Mouse (Mus musculus) hindbrain, embryonic 14.5 days (tissue): ENCODE measurements at regions not wholly inside any gene's neighbourhood (a gene's known extent, or its start where the extent isn't known, plus 50 kb on each side); places are given as distances from the start of the nearest gene placed in this dataset.
"Not testable (repeated sequence)": the region's sequence is repeated elsewhere in the genome, so short reads cannot be mapped to it uniquely, and the experiment has no call there.

ENCODE experiments used
- ATAC-seq: fragments of 200-750 bp; cut with Nextera tagmentation; 2 replicates; pipeline ENCODE4 v1.8.0; 2017; ENCODE audit warnings: moderate number of reproducible peaks, mild to moderate bottlenecking, moderate TSS enrichment, moderate library complexity; ENCODE audit not compliant: low FRiP score
- DNase-seq: peaks from one replicate; pipeline ENCODE4 v3.0.0-alpha.2; 2015; ENCODE audit warnings: low spot score
- H3K27ac ChIP-seq: fragments of 300-500 bp; sonication (generic); 2 replicates; pipeline ENCODE4 v1.5.1; 2014; ENCODE audit warnings: mild to moderate bottlenecking, moderate library complexity
- H3K27me3 ChIP-seq: fragments of 300-500 bp; sonication (generic); 2 replicates; pipeline ENCODE4 v1.6.1; 2014; ENCODE audit warnings: mild to moderate bottlenecking, low read length, mixed read lengths; ENCODE audit not compliant: control insufficient read depth, insufficient read depth
- H3K36me3 ChIP-seq: fragments of 300-500 bp; sonication (generic); replicated peaks from 2 replicates; pipeline ENCODE4 v1.6.1; 2014; ENCODE audit not compliant: control insufficient read depth, insufficient read depth
- H3K4me1 ChIP-seq: fragments of 300-500 bp; sonication (generic); replicated peaks from 2 replicates; pipeline ENCODE4 v1.6.1; 2014; ENCODE audit warnings: antibody characterized with exemption, low read length, mixed read lengths; ENCODE audit not compliant: control insufficient read depth, insufficient read depth
- H3K4me2 ChIP-seq: fragments of 300-500 bp; sonication (generic); replicated peaks from 2 replicates; pipeline ENCODE4 v1.6.1; 2014; ENCODE audit warnings: mild to moderate bottlenecking, moderate library complexity
- H3K4me3 ChIP-seq: fragments of 300-500 bp; sonication (generic); replicated peaks from 2 replicates; pipeline ENCODE4 v1.5.1; 2014; ENCODE audit warnings: mild to moderate bottlenecking, low read length
- H3K9ac ChIP-seq: fragments of 300-500 bp; sonication (generic); 2 replicates; pipeline ENCODE4 v1.6.1; 2014
- H3K9me3 ChIP-seq: fragments of 300-500 bp; sonication (generic); 2 replicates; pipeline ENCODE4 v1.6.1; 2016; ENCODE audit warnings: low read length; ENCODE audit not compliant: control insufficient read depth
- WGBS: fragments of 180-500 bp; shearing (Covaris S2); extraction: QIAGEN DNeasy Blood & Tissue Kit; methylation state at CpG from one replicate; pipeline ENCODE4 v1.1.7; 2014; 5-methylcytosine and 5-hydroxymethylcytosine counted together

DNA sequence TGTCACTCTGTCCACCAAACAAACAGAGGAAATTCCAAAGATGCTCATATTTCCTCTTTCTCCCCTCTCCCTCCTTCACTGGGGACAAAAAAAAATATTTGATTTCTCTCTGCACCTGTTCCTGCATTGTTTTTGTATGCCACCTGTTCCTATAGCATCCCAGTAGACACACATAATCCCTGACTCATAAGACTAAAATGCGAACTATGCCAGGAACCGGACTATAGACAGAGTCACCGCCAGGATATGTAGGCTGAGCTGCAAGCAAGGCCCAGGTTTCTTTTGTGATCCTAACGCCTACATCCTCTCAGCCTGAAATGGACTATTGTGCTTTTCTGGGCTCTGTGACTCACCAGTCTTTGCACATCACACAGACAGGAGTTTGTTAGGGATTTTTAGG lies 116.9 kb upstream of the Hpf1 start:
- H3K27me3 ChIP-seq: no peaks in the 10 kb centered on the region
- DNase-seq: no peak
- ATAC-seq: no peak
- H3K36me3 ChIP-seq: no peaks in the 10 kb centered on the region
- no peak overlapping the region for H3K4me2 ChIP-seq
- H3K4me1 ChIP-seq: no peaks in the 10 kb centered on the region
- WGBS: 69% methylated on average over 4 of the region's 4 CpGs
- no peak overlapping the region for H3K9ac ChIP-seq
- no peak overlapping the region for H3K4me3 ChIP-seq
- H3K27ac ChIP-seq: no peak overlapping the region
- no peaks in the 10 kb centered on the region for H3K9me3 ChIP-seq

DNA sequence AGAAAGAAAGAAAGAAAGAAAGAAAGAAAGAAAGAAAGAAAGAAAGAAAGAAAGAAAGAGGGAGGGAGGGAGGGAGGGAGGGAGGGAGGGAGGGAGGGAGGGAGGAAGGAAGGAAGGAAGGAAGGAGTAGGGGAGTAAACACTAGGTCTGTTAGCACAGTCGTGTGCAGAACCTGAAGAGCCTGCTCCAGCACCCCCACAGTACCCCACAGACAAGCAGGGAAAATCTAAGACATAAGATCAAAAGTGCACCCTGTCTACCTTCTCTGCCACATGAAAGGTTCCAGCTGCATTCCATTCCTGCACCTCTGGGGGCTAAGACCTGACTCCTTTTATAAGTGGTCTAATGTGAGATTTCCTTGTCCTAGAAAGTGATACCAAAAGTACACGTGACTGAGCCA lies 114.0 kb upstream of the Hpf1 start:
- not testable (repeated sequence) for H3K4me3 ChIP-seq, DNase-seq, H3K9ac ChIP-seq, H3K36me3 ChIP-seq, ATAC-seq, H3K4me2 ChIP-seq, H3K27me3 ChIP-seq, H3K4me1 ChIP-seq, H3K9me3 ChIP-seq, H3K27ac ChIP-seq
- WGBS: 71% methylated on average over 2 of the region's 2 CpGs

DNA sequence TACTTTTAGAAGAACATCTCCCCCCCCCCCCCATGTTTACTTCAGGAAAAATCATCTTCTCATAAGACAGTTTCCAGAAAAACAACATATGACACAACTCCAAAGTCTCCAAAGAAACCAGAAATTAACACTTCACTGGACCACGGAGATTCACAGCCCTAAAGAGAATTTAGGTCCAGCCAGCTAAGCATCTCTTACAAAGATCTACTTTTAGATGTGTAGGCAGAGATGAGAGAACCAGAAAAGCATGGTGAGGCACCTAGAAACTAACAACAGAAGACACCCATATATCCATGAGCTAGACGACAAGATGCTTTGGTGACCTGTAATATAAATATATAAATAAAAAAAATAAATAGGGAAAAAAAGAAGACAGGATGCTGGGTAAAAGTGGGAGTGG lies 105.2 kb upstream of the Hpf1 start:
- Histone ChIP-seq H3K9me3 (no peaks in the 10 kb centered on the region), H3K4me3 (no peak overlapping the region), H3K4me2 (no peak overlapping the region), H3K27me3 (no peaks in the 10 kb centered on the region), H3K9ac (no peak overlapping the region), H3K4me1 (no peaks in the 10 kb centered on the region), H3K27ac (no peak overlapping the region), H3K36me3 (no peaks in the 10 kb centered on the region)
- 92% methylated on average over 2 of the region's 2 CpGs for WGBS
- ATAC-seq (no peak), DNase-seq (no peak)

GRCm38 (mm10) chr8:60790453-60790852 lies 99.8 kb upstream of the Hpf1 start:
- no peak for ATAC-seq
- WGBS: 95% methylated on average over 3 of the region's 3 CpGs
- Histone ChIP-seq H3K4me1 (no peaks in the 10 kb centered on the region), H3K27ac (no peak overlapping the region), H3K4me2 (no peak overlapping the region), H3K9me3 (no peaks in the 10 kb centered on the region), H3K4me3 (no peak overlapping the region), H3K9ac (no peak overlapping the region), H3K27me3 (no peaks in the 10 kb centered on the region), H3K36me3 (no peaks in the 10 kb centered on the region)
- DNase-seq: no peak

DNA sequence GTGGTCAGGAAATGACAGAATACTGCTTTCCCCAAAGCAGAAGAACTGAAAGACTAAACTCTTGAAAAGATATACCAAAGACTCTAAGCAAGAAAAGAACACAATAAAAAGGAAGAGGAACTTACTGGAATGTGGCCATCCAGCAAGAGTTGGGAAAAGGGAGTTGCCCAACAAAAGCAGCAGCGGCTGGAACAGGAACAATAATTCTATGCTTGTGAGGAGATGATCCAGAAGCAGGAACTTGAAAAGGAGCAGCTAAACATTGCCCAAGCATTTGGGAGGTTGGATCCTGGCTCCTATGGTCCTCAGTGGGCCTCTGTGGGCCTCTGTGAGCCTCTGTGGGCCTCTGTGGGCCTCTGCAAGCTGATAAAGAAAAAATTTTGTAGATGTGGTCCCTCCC lies 97.7 kb upstream of the Hpf1 start:
- WGBS: 90% methylated on average over 1 of the region's 1 CpGs
- Histone ChIP-seq H3K36me3 (no peaks in the 10 kb centered on the region), H3K9ac (no peak overlapping the region), H3K4me1 (no peaks in the 10 kb centered on the region), H3K9me3 (no peaks in the 10 kb centered on the region), H3K27me3 (no peaks in the 10 kb centered on the region), H3K4me2 (no peak overlapping the region), H3K4me3 (no peak overlapping the region), H3K27ac (no peak overlapping the region)
- ATAC-seq (no peak), DNase-seq (no peak)

- DNase-seq (no peak), ATAC-seq (no peak)
- Histone ChIP-seq H3K27ac (no peak overlapping the region), H3K9me3 (no peaks in the 10 kb centered on the region), H3K36me3 (no peaks in the 10 kb centered on the region), H3K4me3 (no peak overlapping the region), H3K4me2 (no peak overlapping the region), H3K4me1 (no peaks in the 10 kb centered on the region), H3K27me3 (no peaks in the 10 kb centered on the region), H3K9ac (no peak overlapping the region)
- WGBS: 87% methylated on average over 4 of the region's 4 CpGs
Measured at GRCm38 (mm10) chr8:60804787-60805186, 85.4 kb upstream of the Hpf1 start.

DNA sequence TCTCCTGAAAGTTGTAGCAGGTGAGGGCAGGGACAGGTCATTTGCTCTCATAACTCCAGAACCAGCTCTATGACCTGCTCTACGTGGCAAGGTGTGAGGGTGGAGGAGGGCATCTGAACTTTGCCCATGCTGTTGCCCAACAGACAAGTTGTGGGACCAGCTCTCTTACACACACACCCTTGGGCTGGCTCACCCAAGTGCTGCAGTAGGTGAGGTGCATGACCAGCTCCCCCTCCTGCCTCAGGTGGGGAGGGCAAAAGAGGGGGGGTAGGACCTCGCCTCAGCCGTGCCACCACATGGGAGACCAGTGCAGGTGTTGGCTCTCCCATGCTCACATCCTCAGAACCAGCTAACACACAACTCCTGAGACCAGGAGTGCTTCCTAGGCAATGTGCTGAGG lies 83.4 kb upstream of the Hpf1 start:
- no peaks in the 10 kb centered on the region for H3K27me3 ChIP-seq
- H3K4me2 ChIP-seq: no peak overlapping the region
- 94% methylated on average over 3 of the region's 3 CpGs for WGBS
- ATAC-seq (no peak), DNase-seq (no peak)
- H3K4me3 ChIP-seq: no peak overlapping the region
- no peak overlapping the region for H3K9ac ChIP-seq
- H3K9me3 ChIP-seq: no peaks in the 10 kb centered on the region
- no peak overlapping the region for H3K27ac ChIP-seq
- no peaks in the 10 kb centered on the region for H3K4me1 ChIP-seq
- no peaks in the 10 kb centered on the region for H3K36me3 ChIP-seq

GRCm38 (mm10) chr8:60809806-60810205 lies 80.4 kb upstream of the Hpf1 start:
- Histone ChIP-seq H3K9ac (no peak overlapping the region), H3K27me3 (no peaks in the 10 kb centered on the region), H3K36me3 (no peaks in the 10 kb centered on the region), H3K4me2 (no peak overlapping the region), H3K9me3 (no peaks in the 10 kb centered on the region), H3K4me1 (no peaks in the 10 kb centered on the region), H3K27ac (no peak overlapping the region), H3K4me3 (no peak overlapping the region)
- ATAC-seq: no peak
- WGBS: 100% methylated on average over 1 of the region's 1 CpGs
- no peak for DNase-seq

GRCm38 (mm10) chr8:60810955-60811354 lies 79.3 kb upstream of the Hpf1 start:
- peak; percentile 41 for DNase-seq
- Histone ChIP-seq H3K36me3 (no peaks in the 10 kb centered on the region), H3K9ac (no peak overlapping the region), H3K27ac (no peak overlapping the region), H3K4me1 (no peaks in the 10 kb centered on the region), H3K4me3 (no peak overlapping the region), H3K27me3 (no peaks in the 10 kb centered on the region), H3K9me3 (no peaks in the 10 kb centered on the region), H3K4me2 (no peak overlapping the region)
- 16% methylated on average over 4 of the region's 4 CpGs for WGBS
- ATAC-seq: peak; percentile 52

DNA sequence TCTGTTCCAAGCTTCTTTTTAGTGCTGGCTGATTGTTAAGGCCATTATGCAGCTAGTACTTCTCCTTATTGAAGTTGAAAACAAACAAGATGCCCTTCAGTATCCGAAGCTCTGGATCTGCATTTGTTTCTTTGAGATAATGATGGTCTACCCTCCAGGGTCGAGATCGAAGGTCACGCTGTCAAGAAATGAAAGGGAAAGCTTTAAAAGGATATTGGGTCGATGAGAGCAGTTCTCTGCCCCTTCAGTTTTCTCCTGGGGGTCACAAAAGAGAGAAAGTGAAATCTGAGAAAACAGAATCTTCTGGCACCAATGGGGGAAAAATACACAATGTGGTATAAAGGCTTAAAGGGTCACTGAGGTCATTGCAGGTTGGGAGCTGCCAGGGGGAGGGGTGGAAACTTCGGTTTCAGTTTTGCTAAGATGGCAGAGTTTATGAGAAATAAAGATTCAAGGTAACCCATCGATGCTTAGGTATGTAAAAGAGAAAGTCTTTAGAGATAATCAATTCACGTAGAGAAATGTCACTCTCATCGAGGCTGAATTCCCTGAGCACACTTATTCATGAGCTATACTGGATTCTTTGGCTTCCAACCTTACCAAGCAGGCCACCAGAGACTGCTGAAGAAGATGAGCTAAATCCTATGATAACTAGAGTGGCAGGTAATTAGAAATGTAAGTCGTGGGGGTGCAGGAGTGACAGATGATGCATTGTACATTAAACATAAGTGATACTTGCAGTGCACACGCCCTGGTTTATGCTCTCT lies 64.4 kb upstream of the Hpf1 start:
- Histone ChIP-seq H3K4me1 (no peaks in the 10 kb centered on the region; the same call in 1 of the 2 replicates), H3K4me3 (no peak overlapping the region), H3K27me3 (no peaks in the 10 kb centered on the region), H3K9me3 (no peaks in the 10 kb centered on the region), H3K9ac (no peak overlapping the region), H3K4me2 (no peak overlapping the region), H3K36me3 (no peaks in the 10 kb centered on the region), H3K27ac (no peak overlapping the region)
- ATAC-seq (no peak), DNase-seq (no peak)
- 43% methylated on average over 11 of the region's 11 CpGs for WGBS
